Mouse (Mus musculus) inflammation-experienced regulatory T-cells, adult 6 months (primary cell): ENCODE measurements around the gene 1700088E04Rik. TPM values are rescaled to one million over a fixed set of nuclear protein-coding genes. Genes with fewer than 3 reads are reported as not detected.

Experiments used
- ATAC-seq: one replicate; pipeline ENCODE4 v1.8.0; 2017
- polyA plus RNA-seq, 3 experiments: library from polyadenylated mRNA; unstranded; fragments of 100-300 nt; shearing (Covaris generic); gene quantifications; one replicate each; pipeline ENCODE4 v1.2.1; 2017

Gene 1700088E04Rik
- polyA plus RNA-seq, 3 experiments from 2014 or later, result 5.4 to 7.1 (median 5.9) TPM

GRCm38 (mm10) chr15:79098220-79098619, 42.8 kb downstream of the 1700088E04Rik start:
- ATAC-seq, result no peak

- ATAC-seq, result no peak
Measured at GRCm38 (mm10) chr15:79097611-79098025, 43.4 kb downstream of the 1700088E04Rik start.

- ATAC-seq, result no peak
Measured at GRCm38 (mm10) chr15:79097135-79097534, 43.9 kb downstream of the 1700088E04Rik start.

- no peak for ATAC-seq
Measured at GRCm38 (mm10) chr15:79096556-79096955, 44.5 kb downstream of the 1700088E04Rik start.

GRCm38 (mm10) chr15:79095483-79095882, 45.6 kb downstream of the 1700088E04Rik start:
- ATAC-seq, result no peak

- ATAC-seq, result no peak
Measured at GRCm38 (mm10) chr15:79093083-79093839, 47.8 kb downstream of the 1700088E04Rik start.

- no peak for ATAC-seq
Measured at GRCm38 (mm10) chr15:79092284-79092683, 48.8 kb downstream of the 1700088E04Rik start.

- no peak for ATAC-seq
Measured at GRCm38 (mm10) chr15:79079567-79079966, 61.5 kb downstream of the 1700088E04Rik start.

Other genes with a start within 250 kb of the 1700088E04Rik start
- gene Gm49510, start 241.6 kb downstream of the 1700088E04Rik start, polyA plus RNA-seq, result not detected
- gene Sh3bp1, start 241.5 kb downstream of the 1700088E04Rik start, polyA plus RNA-seq, result 10 to 100 TPM; 49.5 to 72.6 (median 52.6) TPM
- 1 to 10 TPM in 2 of 3 experiments, under 1 TPM in 1; 0.94 to 3.8 (median 3.3) TPM for gene Pdxp, start 227.3 kb downstream of the 1700088E04Rik start, polyA plus RNA-seq
- 1,000 to 10,000 TPM in 1 of 3 experiments, 100 to 1,000 TPM in 2; 309 to 2,729 (median 443) TPM for gene Lgals1, start 214.5 kb downstream of the 1700088E04Rik start, polyA plus RNA-seq
- 10 to 100 TPM; 38.8 to 53.8 (median 51.1) TPM for gene Nol12, start 206.3 kb downstream of the 1700088E04Rik start, polyA plus RNA-seq
- gene Triobp, start 193.5 kb downstream of the 1700088E04Rik start, polyA plus RNA-seq, result 10 to 100 TPM; 14.8 to 27.1 (median 20.3) TPM
- 10 to 100 TPM; 31.0 to 52.3 (median 36.9) TPM for gene H1f0, start 112.8 kb downstream of the 1700088E04Rik start, polyA plus RNA-seq
- not detected for gene Galr3, start 99.4 kb downstream of the 1700088E04Rik start, polyA plus RNA-seq
- 10 to 100 TPM in 1 of 3 experiments, 1 to 10 TPM in 2; 5.5 to 10.8 (median 9.2) TPM for gene Ankrd54, start 78.4 kb downstream of the 1700088E04Rik start, polyA plus RNA-seq
- gene Eif3l, start 66.1 kb downstream of the 1700088E04Rik start, polyA plus RNA-seq, result 100 to 1,000 TPM; 224 to 286 (median 240) TPM
- 10 to 100 TPM in 2 of 3 experiments, 1 to 10 TPM in 1; 7.0 to 20.8 (median 13.3) TPM for gene Micall1, start 32.4 kb downstream of the 1700088E04Rik start, polyA plus RNA-seq
- gene Polr2f, start 244 bp downstream of the 1700088E04Rik start, polyA plus RNA-seq, result 100 to 1,000 TPM; 109 to 122 (median 116) TPM
- gene Sox10, start 24.0 kb upstream of the 1700088E04Rik start, polyA plus RNA-seq, result not detected
- gene Pick1, start 87.9 kb upstream of the 1700088E04Rik start, polyA plus RNA-seq, result 1 to 10 TPM; 6.6 to 8.4 (median 8.3) TPM
- not detected for gene Gm49486, start 88.1 kb upstream of the 1700088E04Rik start, polyA plus RNA-seq
- not detected for gene Slc16a8, start 113.5 kb upstream of the 1700088E04Rik start, polyA plus RNA-seq
- gene Baiap2l2, start 144.3 kb upstream of the 1700088E04Rik start, polyA plus RNA-seq, result 1 to 10 TPM in 1 of 3 experiments, under 1 TPM in 1, not detected in 1; 0.21 to 1.6 TPM
- gene Pla2g6, start 187.1 kb upstream of the 1700088E04Rik start, polyA plus RNA-seq, result 10 to 100 TPM; 12.5 to 18.4 (median 15.1) TPM
- 1 to 10 TPM in 2 of 3 experiments, under 1 TPM in 1; 0.84 to 5.5 (median 1.5) TPM for gene Maff, start 205.4 kb upstream of the 1700088E04Rik start, polyA plus RNA-seq